Mouse (Mus musculus) kidney, embryonic 15.5 days (tissue): ENCODE measurements at regions not wholly inside any gene's neighbourhood (a gene's known extent, or its start where the extent isn't known, plus 50 kb on each side); places are given as distances from the start of the nearest gene placed in this dataset.
A peak's percentile ranks its signal among the peaks of the same experiment; 100 is the strongest.
"Not testable (repeated sequence)": the region's sequence is repeated elsewhere in the genome, so short reads cannot be mapped to it uniquely, and the experiment has no call there.

Experiments used
- ATAC-seq: fragments of 200-750 bp; cut with Nextera tagmentation; replicated peaks from 2 replicates; pipeline ENCODE4 v1.8.0; 2017; ENCODE audit warnings: moderate TSS enrichment; ENCODE audit not compliant: low FRiP score
- H3K27ac ChIP-seq: fragments of 300-500 bp; sonication (generic); 2 replicates; pipeline ENCODE4 v1.5.1; 2015; ENCODE audit warnings: mild to moderate bottlenecking, inconsistent platforms
- H3K27me3 ChIP-seq: fragments of 300-500 bp; sonication (generic); 2 replicates; pipeline ENCODE4 v1.6.1; 2015; ENCODE audit warnings: inconsistent platforms
- H3K36me3 ChIP-seq: fragments of 300-500 bp; sonication (generic); 2 replicates; pipeline ENCODE4 v1.6.1; 2015; ENCODE audit warnings: inconsistent platforms
- H3K4me1 ChIP-seq: fragments of 300-500 bp; sonication (generic); 2 replicates; pipeline ENCODE4 v1.6.1; 2015; ENCODE audit warnings: inconsistent platforms
- H3K4me2 ChIP-seq: fragments of 300-500 bp; sonication (generic); 2 replicates; pipeline ENCODE4 v1.6.1; 2015; ENCODE audit warnings: moderate library complexity, mild to moderate bottlenecking, inconsistent platforms
- H3K4me3 ChIP-seq: fragments of 300-500 bp; sonication (generic); replicated peaks from 2 replicates; pipeline ENCODE4 v1.5.1; 2015; ENCODE audit warnings: mild to moderate bottlenecking, inconsistent platforms
- H3K9ac ChIP-seq: fragments of 300-500 bp; sonication (generic); 2 replicates; pipeline ENCODE4 v1.6.1; 2015; ENCODE audit warnings: mild to moderate bottlenecking, inconsistent platforms
- H3K9me3 ChIP-seq: fragments of 300-500 bp; sonication (generic); replicated peaks from 2 replicates; pipeline ENCODE4 v1.6.1; 2016; ENCODE audit warnings: inconsistent platforms
- WGBS: fragments of 180-500 bp; shearing (Covaris S2); methylation state at CpG from one replicate; pipeline ENCODE4 v1.1.7; 2015; ENCODE audit warnings: mixed read lengths; 5-methylcytosine and 5-hydroxymethylcytosine counted together

DNA sequence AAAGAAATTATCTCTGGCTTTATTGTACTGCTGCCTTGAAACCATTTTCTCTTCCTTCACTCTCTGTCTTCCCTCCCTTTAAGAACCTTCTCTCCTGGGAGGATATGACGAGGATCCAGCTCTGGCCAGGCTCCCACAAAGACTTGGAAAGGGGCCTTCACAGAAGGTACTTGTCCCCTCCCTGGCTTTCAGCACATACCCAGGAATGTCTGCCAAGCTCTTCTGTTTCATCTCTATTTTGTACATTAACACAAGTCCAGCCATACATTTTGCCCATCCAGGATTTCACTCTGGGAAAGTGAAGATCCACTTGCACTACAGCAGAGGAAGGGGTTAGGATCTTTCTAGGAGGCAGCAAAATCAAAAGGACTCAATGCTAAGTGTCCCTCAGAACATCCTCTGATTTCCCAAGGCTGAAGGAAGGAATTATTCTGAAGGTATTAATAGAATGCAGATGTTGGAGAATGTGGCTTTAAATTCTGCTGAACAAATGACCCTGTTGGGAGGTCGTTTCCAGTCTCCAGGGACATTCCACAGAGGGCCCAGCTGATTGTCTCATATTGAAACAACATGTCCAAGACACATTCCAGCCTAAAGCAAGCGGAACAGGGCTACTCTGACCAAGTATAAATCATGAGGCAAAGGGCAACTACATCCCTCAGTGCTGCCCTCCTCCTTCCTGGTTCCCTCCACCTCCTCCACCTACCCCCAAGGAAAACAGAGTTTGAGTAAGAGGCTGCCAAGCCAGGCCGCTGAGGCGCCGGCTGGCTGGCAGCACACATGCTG, 122.1 kb upstream of the Gm21897 start:
- Histone ChIP-seq H3K9me3 (no peaks in the 10 kb centered on the region), H3K4me3 (no peak overlapping the region), H3K4me1 (peaks cover 16% of the 10 kb centered on the region), H3K9ac (no peak overlapping the region), H3K27ac (peak overlapping the region; percentile 91), H3K4me2 (no peak overlapping the region), H3K27me3 (no peaks in the 10 kb centered on the region), H3K36me3 (no peaks in the 10 kb centered on the region)
- 14% methylated on average over 6 of the region's 6 CpGs for WGBS
- peak; percentile 98 for ATAC-seq

DNA sequence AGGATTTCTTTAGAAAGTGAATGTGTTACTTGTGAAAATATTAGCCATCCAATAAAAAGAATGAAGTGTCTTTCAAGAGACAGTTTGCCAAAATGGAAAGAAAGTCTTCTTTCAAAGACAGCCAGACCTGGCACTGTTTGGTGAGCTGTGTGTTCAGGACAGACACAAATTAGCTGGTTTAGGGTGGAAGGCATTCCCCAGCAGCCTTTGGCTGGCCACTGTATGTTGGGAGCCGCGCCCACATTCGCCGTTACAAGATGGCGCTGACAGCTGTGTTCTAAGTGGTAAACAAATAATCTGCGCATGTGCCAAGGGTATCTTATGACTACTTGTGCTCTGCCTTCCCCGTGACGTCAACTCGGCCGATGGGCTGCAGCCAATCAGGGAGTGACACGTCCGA, 121.3 kb upstream of the Gm21897 start:
- ATAC-seq, H3K4me2 ChIP-seq, H3K36me3 ChIP-seq, H3K27me3 ChIP-seq, H3K9me3 ChIP-seq, H3K4me3 ChIP-seq, H3K9ac ChIP-seq: not testable (repeated sequence)
- Histone ChIP-seq H3K27ac (peak overlapping the region; percentile 91), H3K4me1 (peaks cover 16% of the 10 kb centered on the region)
- 87% methylated on average over 8 of the region's 12 CpGs for WGBS

DNA sequence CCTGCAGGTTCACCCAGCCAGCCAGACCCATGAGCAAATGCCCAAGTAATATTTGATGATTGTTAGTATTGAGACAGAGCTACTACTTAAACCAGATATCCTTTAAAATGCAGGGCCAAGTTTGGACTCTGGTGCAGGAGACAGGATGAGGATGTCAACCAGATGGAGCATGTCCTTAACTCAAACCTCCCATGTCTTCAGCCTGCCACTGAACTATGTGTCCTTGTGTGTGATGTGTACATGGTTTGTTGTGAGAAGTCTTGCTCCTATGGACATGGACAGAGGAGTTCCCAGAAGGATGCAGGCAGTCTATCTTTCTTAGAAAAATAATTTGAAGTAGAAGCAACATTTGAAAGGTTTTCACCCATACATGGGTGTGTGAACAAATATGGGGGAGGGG, 120.4 kb upstream of the Gm21897 start:
- Histone ChIP-seq H3K4me1 (peaks cover 16% of the 10 kb centered on the region), H3K36me3 (no peaks in the 10 kb centered on the region), H3K27me3 (no peaks in the 10 kb centered on the region), H3K4me2 (no peak overlapping the region), H3K9ac (no peak overlapping the region), H3K9me3 (no peaks in the 10 kb centered on the region), H3K27ac (peak overlapping the region; percentile 41; the same call in 1 of the 2 replicates), H3K4me3 (no peak overlapping the region)
- no peak for ATAC-seq

DNA sequence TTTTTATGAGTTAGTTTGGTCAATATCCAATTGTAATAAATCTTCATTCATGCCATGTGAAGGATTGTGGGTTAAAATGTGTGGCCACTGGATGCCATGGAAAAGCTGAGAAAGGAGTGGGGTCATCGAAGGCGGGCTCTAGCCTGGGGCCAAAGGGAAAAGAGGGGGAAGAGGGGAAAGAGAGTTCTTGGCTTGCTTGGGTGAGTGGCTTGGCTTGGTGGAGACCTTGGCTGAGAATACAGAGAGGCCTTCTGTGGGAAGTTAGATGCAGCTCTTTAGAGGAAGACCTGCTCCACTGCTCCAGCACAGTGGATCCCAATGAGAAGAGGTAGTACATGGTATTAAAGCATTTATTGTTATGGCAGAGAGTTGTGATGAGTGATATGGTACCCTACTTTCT, 101.3 kb upstream of the Gm21897 start:
- no peak overlapping the region for H3K4me2 ChIP-seq
- H3K27ac ChIP-seq = no peak overlapping the region
- no peaks in the 10 kb centered on the region for H3K27me3 ChIP-seq
- 81% methylated on average over 2 of the region's 2 CpGs for WGBS
- H3K4me1 ChIP-seq = no peaks in the 10 kb centered on the region
- H3K4me3 ChIP-seq = no peak overlapping the region
- no peaks in the 10 kb centered on the region for H3K36me3 ChIP-seq
- H3K9ac ChIP-seq = no peak overlapping the region
- H3K9me3 ChIP-seq = no peaks in the 10 kb centered on the region
- no peak for ATAC-seq

DNA sequence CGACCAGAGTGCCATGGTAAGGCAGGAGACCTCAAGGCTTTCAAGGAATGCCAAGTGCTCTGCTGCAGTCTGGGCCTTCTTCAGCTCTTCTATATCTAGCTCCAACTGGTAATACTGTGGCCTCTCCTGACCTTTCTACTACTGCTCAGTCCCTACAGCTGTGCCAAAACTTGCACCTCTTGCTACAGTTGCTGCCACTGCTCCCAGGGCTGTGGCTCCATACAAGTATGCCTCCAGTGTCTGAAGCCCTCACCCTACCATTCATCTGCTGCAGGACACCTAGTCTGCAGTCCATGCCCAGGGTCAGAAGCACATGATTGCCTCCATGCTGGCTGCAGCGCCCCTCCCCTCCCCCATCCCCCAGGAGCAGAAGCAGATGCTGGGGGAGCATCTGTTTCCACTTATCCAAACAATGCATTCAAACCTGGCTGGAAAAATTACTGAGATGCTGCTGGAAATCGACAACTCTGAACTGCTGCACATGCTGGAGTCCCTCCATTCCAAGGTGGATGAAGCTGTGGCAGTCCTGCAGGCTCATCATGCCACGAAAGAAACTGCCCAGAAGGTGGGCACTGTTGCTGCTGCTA, 96.2 kb upstream of the Gm21897 start:
- no peaks in the 10 kb centered on the region for H3K27me3 ChIP-seq
- 79% methylated on average over 4 of the region's 4 CpGs for WGBS
- H3K4me1 ChIP-seq = no peaks in the 10 kb centered on the region
- no peaks in the 10 kb centered on the region for H3K9me3 ChIP-seq
- no peak for ATAC-seq
- no peaks in the 10 kb centered on the region for H3K36me3 ChIP-seq
- no peak overlapping the region for H3K9ac ChIP-seq
- no peak overlapping the region for H3K27ac ChIP-seq
- no peak overlapping the region for H3K4me2 ChIP-seq
- no peak overlapping the region for H3K4me3 ChIP-seq

DNA sequence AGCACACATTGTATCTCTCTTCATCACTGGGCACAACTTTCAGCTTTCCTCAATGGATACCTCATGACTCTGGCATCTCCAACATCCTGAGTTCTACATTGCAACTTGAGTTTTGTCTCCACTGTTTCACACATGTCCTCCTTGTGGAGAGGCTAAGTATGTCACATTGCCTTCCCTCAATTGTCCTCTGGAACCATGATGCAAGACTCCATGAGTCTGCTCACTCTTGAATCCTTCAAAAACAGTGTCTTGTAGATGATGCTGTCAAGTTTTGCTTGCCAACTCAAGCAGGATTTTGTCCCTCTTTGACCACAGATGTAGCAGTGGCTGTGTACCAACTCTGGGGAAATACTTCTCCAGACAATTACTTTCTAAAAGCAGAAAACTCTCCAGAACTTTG, 79.4 kb upstream of the Gm21897 start:
- Histone ChIP-seq H3K9me3 (no peaks in the 10 kb centered on the region), H3K9ac (no peak overlapping the region), H3K4me2 (no peak overlapping the region), H3K27ac (no peak overlapping the region), H3K36me3 (no peaks in the 10 kb centered on the region), H3K27me3 (no peaks in the 10 kb centered on the region), H3K4me1 (no peaks in the 10 kb centered on the region), H3K4me3 (no peak overlapping the region)
- ATAC-seq = no peak

DNA sequence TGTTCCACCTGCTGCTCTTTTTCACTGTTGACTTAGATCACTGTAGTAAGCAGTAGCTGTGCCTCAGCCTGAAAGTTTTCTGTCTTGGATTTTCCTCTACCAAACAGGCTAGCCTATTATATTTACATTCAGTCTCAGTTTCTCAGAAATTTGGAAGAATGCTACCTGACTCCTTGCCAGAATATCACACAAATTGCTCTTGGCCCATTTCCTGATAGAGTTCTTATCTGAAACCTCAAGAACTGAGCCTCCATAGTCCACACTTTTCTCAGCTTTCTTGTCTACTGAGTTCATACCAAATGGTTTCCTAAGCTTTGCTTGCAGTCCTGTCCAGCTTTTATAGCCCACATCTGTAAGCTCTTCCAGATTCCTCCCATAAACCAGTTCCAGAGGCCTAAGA, 78.8 kb upstream of the Gm21897 start:
- Histone ChIP-seq H3K9ac (no peak overlapping the region), H3K36me3 (no peaks in the 10 kb centered on the region), H3K4me3 (no peak overlapping the region), H3K27me3 (no peaks in the 10 kb centered on the region), H3K4me2 (no peak overlapping the region), H3K4me1 (no peaks in the 10 kb centered on the region), H3K27ac (no peak overlapping the region), H3K9me3 (no peaks in the 10 kb centered on the region)
- no peak for ATAC-seq

DNA sequence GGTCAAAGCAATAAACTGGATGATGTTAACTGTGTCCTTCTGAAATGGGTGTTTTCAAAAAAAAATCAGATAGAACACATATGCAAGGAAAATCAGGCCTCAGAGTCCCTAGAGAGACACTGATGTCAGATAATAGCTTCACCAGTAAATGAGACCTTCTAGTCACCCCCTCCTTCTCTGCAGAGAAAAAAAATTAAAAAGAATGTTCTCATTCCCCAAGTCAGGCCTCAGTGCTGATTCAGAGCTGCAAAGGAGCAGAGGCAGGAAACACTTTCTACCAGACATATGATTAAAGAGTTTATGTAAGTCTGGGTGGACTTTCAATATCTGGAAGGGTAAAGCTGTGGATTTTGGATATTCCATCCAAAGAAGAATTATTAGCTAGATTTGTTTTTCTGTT, 67.1 kb upstream of the Gm21897 start:
- Histone ChIP-seq H3K4me1 (peaks cover 23% of the 10 kb centered on the region), H3K36me3 (no peaks in the 10 kb centered on the region), H3K27me3 (no peaks in the 10 kb centered on the region), H3K9ac (no peak overlapping the region), H3K9me3 (no peaks in the 10 kb centered on the region), H3K4me2 (no peak overlapping the region), H3K27ac (no peak overlapping the region), H3K4me3 (no peak overlapping the region)
- ATAC-seq = no peak

DNA sequence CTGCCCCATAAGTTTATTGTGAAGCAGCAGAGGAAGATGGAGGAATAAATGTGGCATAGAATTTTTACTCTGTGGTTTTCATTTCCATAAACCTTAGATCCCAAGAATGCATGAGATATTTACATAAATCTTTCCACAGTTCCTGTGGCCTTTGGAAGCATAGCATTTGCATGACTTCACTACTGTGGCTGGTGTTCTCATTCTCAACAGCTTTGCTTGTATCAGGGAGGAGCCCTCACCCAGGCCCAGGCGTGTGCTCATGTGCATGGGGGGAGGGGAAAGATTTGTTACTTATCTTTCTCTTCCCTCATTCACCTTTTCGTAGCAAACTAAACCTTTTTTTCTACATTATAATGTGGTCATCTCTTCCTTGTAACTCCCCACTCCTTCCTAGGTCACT, 65.6 kb upstream of the Gm21897 start:
- Histone ChIP-seq H3K4me3 (no peak overlapping the region), H3K36me3 (no peaks in the 10 kb centered on the region), H3K9ac (no peak overlapping the region), H3K27ac (peak overlapping the region; percentile 37), H3K9me3 (no peaks in the 10 kb centered on the region), H3K27me3 (no peaks in the 10 kb centered on the region), H3K4me2 (no peak overlapping the region), H3K4me1 (peaks cover 23% of the 10 kb centered on the region)
- no peak for ATAC-seq
- 53% methylated on average over 2 of the region's 2 CpGs for WGBS

DNA sequence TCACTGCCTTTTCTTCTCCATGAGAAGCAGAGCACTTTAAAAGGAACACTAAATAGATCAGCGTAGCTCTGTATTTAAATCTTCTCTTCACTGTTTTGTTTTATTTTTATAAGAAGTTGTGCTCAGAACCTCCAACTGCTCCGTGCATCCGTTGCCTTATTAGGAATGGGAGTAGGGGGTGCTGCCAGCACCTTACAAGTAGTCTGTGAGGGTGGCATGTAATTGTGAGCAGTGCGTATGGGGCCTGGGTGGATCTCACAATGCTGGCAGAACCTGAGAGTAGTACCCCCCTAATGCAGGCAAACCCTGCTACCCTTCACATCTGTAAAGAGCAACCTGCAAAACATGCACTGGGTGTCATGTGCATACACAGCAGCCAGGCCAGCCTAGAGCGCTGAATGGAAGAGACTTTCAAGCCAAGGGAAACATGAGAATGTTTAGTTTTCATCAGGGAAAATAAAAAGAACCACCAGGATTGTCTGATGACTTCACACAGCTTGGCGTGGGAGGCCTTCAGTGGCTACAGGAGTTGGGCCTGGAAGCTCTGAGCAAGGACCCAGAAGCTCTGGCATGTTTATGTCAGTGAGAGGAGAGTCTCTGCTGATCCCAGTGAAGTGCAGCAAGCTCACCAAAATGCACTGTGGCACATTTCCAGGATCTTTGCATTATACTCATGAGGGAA, 64.5 kb upstream of the Gm21897 start:
- peaks cover 23% of the 10 kb centered on the region for H3K4me1 ChIP-seq
- 33% methylated on average over 6 of the region's 6 CpGs for WGBS

DNA sequence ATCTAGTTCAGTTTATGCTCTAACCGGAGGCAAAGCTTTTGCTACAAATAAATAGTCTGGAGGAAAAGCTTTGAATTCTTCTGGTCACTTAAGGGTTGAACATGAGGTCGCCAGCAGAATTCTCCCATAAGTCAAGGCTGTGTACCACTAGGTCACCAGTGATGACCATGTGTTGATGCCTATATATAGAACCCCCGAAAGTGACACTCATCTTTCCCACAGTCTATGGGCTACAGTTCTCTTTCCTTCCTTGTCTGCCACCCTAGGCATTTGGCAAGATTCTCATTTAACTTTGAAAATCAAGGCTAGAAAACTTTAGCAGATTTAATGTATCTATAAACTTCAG, 63.9 kb upstream of the Gm21897 start:
- H3K4me3 ChIP-seq = no peak overlapping the region
- peaks cover 23% of the 10 kb centered on the region for H3K4me1 ChIP-seq
- no peak overlapping the region for H3K4me2 ChIP-seq
- H3K27me3 ChIP-seq = no peaks in the 10 kb centered on the region
- H3K9ac ChIP-seq = no peak overlapping the region
- H3K9me3 ChIP-seq = no peaks in the 10 kb centered on the region
- H3K36me3 ChIP-seq = no peaks in the 10 kb centered on the region
- peak overlapping the region; percentile 79 for H3K27ac ChIP-seq
- peak; percentile 74 for ATAC-seq
- 41% methylated on average over 3 of the region's 3 CpGs for WGBS

More for the DNA sequence above, 64.5 kb upstream of the Gm21897 start:
- no peak overlapping the region for H3K9ac ChIP-seq
- H3K9me3 ChIP-seq = no peaks in the 10 kb centered on the region
- no peak overlapping the region for H3K4me2 ChIP-seq
- H3K27ac ChIP-seq = peak overlapping the region; percentile 79
- H3K4me3 ChIP-seq = no peak overlapping the region
- ATAC-seq = peak; percentile 93
- H3K27me3 ChIP-seq = no peaks in the 10 kb centered on the region
- no peaks in the 10 kb centered on the region for H3K36me3 ChIP-seq

DNA sequence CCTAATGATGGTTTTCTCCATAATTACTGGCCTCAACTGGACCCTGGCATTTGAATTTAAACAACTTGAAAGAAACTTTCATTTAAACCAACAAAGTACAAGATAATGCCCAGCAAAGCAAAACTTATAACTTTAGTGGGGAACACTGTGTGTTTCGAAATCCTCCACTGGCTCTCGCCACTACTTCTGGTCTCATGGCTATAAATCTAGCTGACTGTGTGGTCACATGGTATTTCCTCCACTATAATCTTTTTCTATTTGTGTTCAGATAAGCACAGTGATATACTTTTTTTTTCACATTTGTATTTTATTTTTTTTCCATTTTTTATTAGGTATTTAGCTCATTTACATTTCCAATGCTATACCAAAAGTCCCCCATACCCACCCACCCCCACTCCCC, 62.6 kb upstream of the Gm21897 start:
- Histone ChIP-seq H3K9ac (no peak overlapping the region), H3K4me1 (peaks cover 33% of the 10 kb centered on the region), H3K36me3 (no peaks in the 10 kb centered on the region), H3K27ac (peak overlapping the region; percentile 23; the same call in 1 of the 2 replicates), H3K27me3 (no peaks in the 10 kb centered on the region), H3K4me3 (no peak overlapping the region), H3K9me3 (no peaks in the 10 kb centered on the region), H3K4me2 (no peak overlapping the region)
- no peak for ATAC-seq
- WGBS = 53% methylated on average over 2 of the region's 2 CpGs
